Mouse (Mus musculus): ENCODE results near the gene Pp2d1.
A peak's percentile ranks its signal among the peaks of the same experiment; 100 is the strongest.

Gene Pp2d1

DNA sequence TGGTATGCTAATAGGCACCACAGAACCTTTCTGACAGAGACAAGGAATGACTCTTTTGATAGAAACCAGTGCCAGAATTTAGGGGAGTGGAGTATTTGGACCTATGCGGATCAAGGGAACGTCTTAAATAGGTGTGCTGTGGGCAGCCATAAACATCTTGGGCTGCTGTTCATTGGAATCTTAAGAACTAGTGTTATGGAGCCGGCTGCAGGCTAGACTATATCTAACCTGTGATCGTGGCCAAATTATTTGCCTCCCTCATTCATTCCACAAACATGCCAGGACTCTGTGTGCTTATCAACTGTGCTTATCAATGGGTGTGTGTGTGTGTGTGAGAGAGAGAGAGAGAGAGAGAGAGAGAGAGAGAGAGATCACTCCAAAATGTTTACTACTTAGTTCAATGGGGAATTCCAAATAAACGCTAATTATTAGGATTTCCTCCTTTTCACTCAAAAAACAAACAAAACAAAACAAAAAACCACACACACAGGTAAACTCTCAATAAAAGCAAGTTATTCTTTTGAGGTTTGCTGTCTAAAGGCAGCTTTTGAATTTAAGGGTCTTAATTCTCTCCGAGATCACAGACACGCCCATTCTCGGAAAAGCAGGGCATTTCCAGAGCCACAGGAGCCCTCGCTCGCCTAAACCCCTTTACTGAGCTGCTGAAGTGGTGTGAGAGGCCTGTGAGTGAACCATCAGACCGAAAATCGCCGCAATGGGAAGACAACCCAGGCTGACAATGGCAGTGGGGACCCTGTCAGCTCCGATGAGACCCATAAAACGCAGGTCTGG is 61.0 kb downstream of the Pp2d1 start:
- no peak for DNase-seq

DNA sequence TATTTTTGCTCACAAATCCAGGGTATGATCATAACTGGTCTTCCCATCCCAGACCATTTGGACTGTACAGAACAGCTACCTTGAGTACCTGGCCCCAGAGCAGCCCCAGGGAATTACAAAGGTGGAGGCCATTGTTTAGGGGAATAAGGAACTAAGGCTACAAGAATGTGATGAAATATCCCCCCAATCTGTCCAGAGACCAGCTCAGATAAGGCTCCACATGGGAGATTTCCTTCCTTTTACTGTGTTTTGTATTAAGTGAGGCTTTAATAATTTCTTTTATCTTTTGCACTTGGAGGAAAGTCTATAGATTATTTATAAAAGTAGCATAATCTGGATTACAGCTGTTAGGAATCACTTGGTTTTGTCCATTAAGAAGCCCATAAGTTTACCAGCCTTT is 70.6 kb downstream of the Pp2d1 start:
- no peak for DNase-seq

DNA sequence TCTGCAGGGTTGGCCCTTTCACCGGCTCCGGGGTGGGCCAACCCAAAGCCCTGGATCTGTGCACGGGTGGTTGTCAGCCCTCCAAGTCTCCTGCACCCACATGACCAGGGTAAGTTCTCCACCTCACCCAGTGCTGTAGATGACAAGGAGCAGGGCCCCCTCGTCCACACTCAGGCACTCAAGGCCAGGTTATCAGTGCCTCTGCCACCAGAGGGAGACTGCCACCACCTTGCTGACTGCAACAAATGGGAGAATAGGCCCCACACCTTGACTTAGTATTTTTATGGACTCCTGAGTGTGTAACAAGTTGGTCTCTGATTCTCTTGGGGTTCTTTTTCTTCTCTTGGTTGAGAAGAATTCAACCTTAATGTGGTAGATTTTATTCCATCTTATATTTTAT is 73.7 kb downstream of the Pp2d1 start:
- no peak for DNase-seq

DNA sequence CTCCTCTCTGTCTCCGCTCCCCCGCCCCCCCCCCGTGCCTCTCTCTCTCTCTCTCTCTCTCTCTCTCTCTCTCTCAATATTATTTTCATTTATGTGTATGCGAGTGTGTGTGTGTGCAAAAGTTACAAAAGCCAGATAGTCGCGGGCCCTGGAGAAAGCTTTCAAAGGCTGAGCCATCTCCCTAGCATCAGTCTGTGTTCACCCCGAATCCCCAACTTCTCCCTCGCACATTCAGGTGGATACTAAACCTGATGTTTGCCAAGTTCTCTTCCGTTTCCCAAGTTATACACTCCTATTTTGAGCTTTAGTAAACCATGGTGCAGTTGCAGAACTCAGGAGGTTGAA is 75.8 kb downstream of the Pp2d1 start:
- no peak for DNase-seq

DNA sequence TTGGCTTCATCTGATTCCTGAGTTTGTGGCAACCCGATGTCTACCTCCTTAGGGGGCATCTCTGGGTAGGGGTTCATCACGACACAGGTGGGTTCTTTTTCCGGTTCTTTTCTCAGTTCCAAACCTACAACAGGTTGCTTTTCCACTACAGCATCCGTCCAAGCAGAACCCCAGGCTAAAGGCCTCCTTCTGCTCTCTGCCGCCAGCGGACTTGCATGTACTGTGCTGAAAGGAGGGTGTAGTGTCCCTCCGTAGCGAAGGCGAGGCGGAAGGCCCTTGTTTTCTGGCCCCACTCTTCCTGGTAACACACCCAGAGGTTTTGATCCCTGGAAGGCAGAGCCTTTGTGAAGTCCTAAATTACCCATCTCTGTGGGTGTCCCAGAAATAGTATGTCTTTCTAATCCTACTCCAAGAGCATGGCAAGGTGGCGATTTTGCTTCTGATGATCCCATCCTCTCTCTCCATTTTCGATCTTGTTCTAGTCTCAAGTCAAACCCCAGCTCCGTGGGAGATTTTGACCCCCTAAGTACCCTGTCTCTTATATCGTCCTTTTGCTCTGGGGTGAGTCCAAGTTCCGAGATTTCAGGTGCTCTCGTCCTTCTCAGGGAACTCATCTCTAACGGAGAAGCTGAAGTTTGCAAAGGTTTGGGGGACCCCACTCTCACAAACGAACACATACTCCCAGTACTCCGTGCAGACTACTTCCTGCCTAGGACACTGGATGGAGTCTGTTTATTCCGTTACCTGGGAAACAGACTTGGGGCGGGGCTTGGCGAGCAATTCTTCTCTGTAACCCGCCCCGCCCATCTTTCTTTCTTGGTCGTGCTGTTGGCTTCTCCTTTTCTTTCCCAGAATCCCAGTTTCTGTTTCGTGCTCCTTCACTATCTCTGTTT is 76.4 kb downstream of the Pp2d1 start, which contains the start of gene Efhb:
Efhb (minus strand) TSS at position 719 of the 893 bp plus-strand sequence.
- peak; percentile 74 to 84 for DNase-seq

All from cerebellum, postnatal 14 days (tissue).